Comparison of ENCODE assay signal across 8 mouse cellular contexts in genomic region chr12:16811477-16811876, GRCm38 (mm10). TPM values are rescaled to one million over a fixed set of nuclear protein-coding genes. Genes with fewer than 3 reads are reported as not detected.
DNase-seq lines count a peak whose midpoint lies in the region; ATAC-seq lines count a peak whose summit lies in the region.

No protein-coding gene starts in this region.

- DNase-seq in kidney, postnatal 25 days: no peak
- no peak for DNase-seq in urinary bladder, adult 2 months (ENCODE audit: low spot score)
- DNase-seq in kidney, adult 8-10 months: no peak
- DNase-seq in right cerebral cortex, adult 2 months (ENCODE audit: low spot score in 2 of 2): no peak

- no peak overlapping the region for H3K27ac ChIP-seq in kidney, embryonic 14.5 days (ENCODE audit: low read depth, low read length)
- peak overlapping the region; percentile 82 for H3K27ac ChIP-seq in brown adipose tissue, adult 24 weeks (replicated peaks; ENCODE audit: low read depth, low read length)
- peak overlapping the region; percentile 76; the same call in 1 of the 2 replicates for H3K27ac ChIP-seq in hindbrain, embryonic 12.5 days
- no peak overlapping the region for H3K27ac ChIP-seq in midbrain, embryonic 12.5 days (replicated peaks)

- peaks cover 4% of the 10 kb centered on the region; the same call in 1 of the 2 replicates for H3K27me3 ChIP-seq in kidney, embryonic 14.5 days (ENCODE audit: control insufficient read depth, insufficient read depth, low read length)
- peaks cover 21% of the 10 kb centered on the region for H3K27me3 ChIP-seq in hindbrain, embryonic 12.5 days
- peaks cover 35% of the 10 kb centered on the region for H3K27me3 ChIP-seq in midbrain, embryonic 12.5 days

- peak overlapping the region; percentile 79 for H3K4me3 ChIP-seq in kidney, embryonic 14.5 days (ENCODE audit: low read length)
- H3K4me3 ChIP-seq in brown adipose tissue, adult 24 weeks (ENCODE audit: insufficient read depth, low read depth, low read length): peak overlapping the region; percentile 98
- H3K4me3 ChIP-seq in hindbrain, embryonic 12.5 days: peak overlapping the region; percentile 91
- H3K4me3 ChIP-seq in midbrain, embryonic 12.5 days: peak overlapping the region; percentile 92

- 2% methylated on average over 15 of the region's 15 CpGs for WGBS in kidney, embryonic 14.5 days
- WGBS in hindbrain, embryonic 12.5 days: 8% methylated on average over 15 of the region's 15 CpGs
- WGBS in midbrain, embryonic 12.5 days: 7% methylated on average over 15 of the region's 15 CpGs

- peak overlapping the region; percentile 87 for H3K9ac ChIP-seq in kidney, embryonic 14.5 days (ENCODE audit: low read depth, low read length)
- H3K9ac ChIP-seq in hindbrain, embryonic 12.5 days: peak overlapping the region; percentile 91
- H3K9ac ChIP-seq in midbrain, embryonic 12.5 days (replicated peaks): peak overlapping the region; percentile 85

- H3K4me1 ChIP-seq in kidney, embryonic 14.5 days (ENCODE audit: control insufficient read depth, insufficient read depth, low read length): peaks cover 13% of the 10 kb centered on the region; the same call in 1 of the 2 replicates
- 0 out of 2 replicates have a peak, but pooled peaks cover 5% of the 10 kb centered on the region for H3K4me1 ChIP-seq in brown adipose tissue, adult 24 weeks (ENCODE audit: control insufficient read depth, insufficient read depth, insufficient read length, low read length)
- peaks cover 18% of the 10 kb centered on the region for H3K4me1 ChIP-seq in hindbrain, embryonic 12.5 days
- peaks cover 25% of the 10 kb centered on the region for H3K4me1 ChIP-seq in midbrain, embryonic 12.5 days

- H3K4me2 ChIP-seq in kidney, embryonic 14.5 days (replicated peaks; ENCODE audit: low read depth, low read length): peak overlapping the region; percentile 86
- peak overlapping the region; percentile 72 for H3K4me2 ChIP-seq in hindbrain, embryonic 12.5 days (replicated peaks)
- H3K4me2 ChIP-seq in midbrain, embryonic 12.5 days (replicated peaks): peak overlapping the region; percentile 84

- peak; percentile 8; the same call in 1 of the 2 replicates for ATAC-seq in kidney, embryonic 14.5 days (ENCODE audit: low FRiP score, low TSS enrichment)
- ATAC-seq in hindbrain, embryonic 12.5 days (ENCODE audit: low FRiP score): peak; percentile 15; the same call in 1 of the 2 replicates
- peak; percentile 6; the same call in 1 of the 2 replicates for ATAC-seq in midbrain, embryonic 12.5 days (ENCODE audit: low FRiP score, low read depth)

- H3K36me3 ChIP-seq in kidney, embryonic 14.5 days (ENCODE audit: control insufficient read depth, insufficient read depth, low read length): peaks cover 25% of the 10 kb centered on the region
- H3K36me3 ChIP-seq in hindbrain, embryonic 12.5 days: peaks cover 10% of the 10 kb centered on the region
- peaks cover 24% of the 10 kb centered on the region for H3K36me3 ChIP-seq in midbrain, embryonic 12.5 days

- no peaks in the 10 kb centered on the region for H3K9me3 ChIP-seq in kidney, embryonic 14.5 days (ENCODE audit: control insufficient read depth, low read length)
- no peaks in the 10 kb centered on the region for H3K9me3 ChIP-seq in hindbrain, embryonic 12.5 days (replicated peaks)
- no peaks in the 10 kb centered on the region for H3K9me3 ChIP-seq in midbrain, embryonic 12.5 days

RNA-seq across cellular contexts. Expression of gene E2f6, which starts 0.7 kb away (rescaled TPM):
- polyA plus RNA-seq in kidney, embryonic 14.5 days (2014; fragmentation: Nextera tagmentation; extraction: Ambion mirVana): 36.8 and 56.7 TPM in 2 replicates
- polyA plus RNA-seq in brown adipose tissue, adult 24 weeks (2012; ENCODE audit: insufficient read depth, insufficient read length, missing spikeins): 30.8 and 34.9 TPM in 2 replicates
- 65.9 and 75.6 TPM in 2 replicates for polyA plus RNA-seq in hindbrain, embryonic 12.5 days (2016; fragmentation: Nextera tagmentation; extraction: Ambion mirVana)
- 77.6 and 83.8 TPM in 2 replicates for polyA plus RNA-seq in midbrain, embryonic 12.5 days (2016; fragmentation: Nextera tagmentation; extraction: Ambion mirVana)
- 26.5 and 27.9 TPM in 2 replicates for polyA plus RNA-seq in urinary bladder, adult 2 months (2012; rRNA removed)

RNA-seq across cellular contexts. Expression of gene Greb1, which starts 10.8 kb away (rescaled TPM):
- 6.6 and 8.6 TPM in 2 replicates for polyA plus RNA-seq in kidney, embryonic 14.5 days (2014; fragmentation: Nextera tagmentation; extraction: Ambion mirVana)
- polyA plus RNA-seq in brown adipose tissue, adult 24 weeks (2012; ENCODE audit: insufficient read depth, insufficient read length, missing spikeins): not detected in 2 replicates
- 4.5 and 6.5 TPM in 2 replicates for polyA plus RNA-seq in hindbrain, embryonic 12.5 days (2016; fragmentation: Nextera tagmentation; extraction: Ambion mirVana)
- polyA plus RNA-seq in midbrain, embryonic 12.5 days (2016; fragmentation: Nextera tagmentation; extraction: Ambion mirVana): 7.0 and 9.8 TPM in 2 replicates
- polyA plus RNA-seq in urinary bladder, adult 2 months (2012; rRNA removed): 0.29 and 0.35 TPM in 2 replicates

Comparison
In these comparisons a context has a peak if more than half of its experiments do, and no peak if none do; other contexts are left out.
1. H3K27ac ChIP-seq: peak in brown adipose tissue, adult 24 weeks (single experiment) and hindbrain, embryonic 12.5 days (single experiment); none in kidney, embryonic 14.5 days (single experiment) and midbrain, embryonic 12.5 days (single experiment).
2. Peak in every context shown above with its lines, with median percentiles within 50 percentile points of each other: ATAC-seq, H3K4me2 ChIP-seq, H3K4me3 ChIP-seq and H3K9ac ChIP-seq.